Mouse (Mus musculus) forebrain, postnatal 0 days (tissue): ENCODE measurements around the gene Tnfsf14. TPM values are rescaled to one million over a fixed set of nuclear protein-coding genes. Genes with fewer than 3 reads are reported as not detected.

Source experiments
- ATAC-seq: fragments of 200-750 bp; cut with Nextera tagmentation; 2 replicates; pipeline ENCODE4 v1.8.0; 2017; ENCODE audit warnings: mild to moderate bottlenecking, moderate library complexity
- DNase-seq: peaks from one replicate; pipeline ENCODE4 v3.0.0-alpha.2; 2015
- H3K27ac ChIP-seq: fragments of 300-500 bp; sonication (generic); 2 replicates; pipeline ENCODE4 v1.5.1; 2014; ENCODE audit warnings: low read depth, mild to moderate bottlenecking, antibody characterized with exemption, low read length, moderate library complexity, mixed read lengths
- H3K27me3 ChIP-seq: fragments of 300-500 bp; sonication (generic); 2 replicates; pipeline ENCODE4 v1.6.1; 2014; ENCODE audit warnings: mild to moderate bottlenecking, low read length, mixed read lengths; ENCODE audit not compliant: insufficient read depth
- H3K36me3 ChIP-seq: fragments of 300-500 bp; sonication (generic); 2 replicates; pipeline ENCODE4 v1.6.1; 2014; ENCODE audit warnings: mild to moderate bottlenecking, moderate library complexity; ENCODE audit not compliant: insufficient read depth
- H3K4me1 ChIP-seq: fragments of 300-500 bp; sonication (generic); 2 replicates; pipeline ENCODE4 v1.6.1; 2014; ENCODE audit warnings: antibody characterized with exemption; ENCODE audit not compliant: insufficient read depth
- H3K4me2 ChIP-seq: fragments of 300-500 bp; sonication (generic); 2 replicates; pipeline ENCODE4 v1.6.1; 2014; ENCODE audit warnings: low read depth, mild to moderate bottlenecking, moderate library complexity
- H3K4me3 ChIP-seq: fragments of 300-500 bp; sonication (generic); 2 replicates; pipeline ENCODE4 v1.5.1; 2014; ENCODE audit warnings: low read depth, low read length, mixed read lengths
- H3K9ac ChIP-seq: fragments of 300-500 bp; sonication (generic); 2 replicates; pipeline ENCODE4 v1.6.1; 2014; ENCODE audit warnings: mild to moderate bottlenecking
- H3K9me3 ChIP-seq: fragments of 300-500 bp; sonication (generic); 2 replicates; pipeline ENCODE4 v1.6.1; 2016; ENCODE audit warnings: low read length
- CTCF ChIP-seq: sonication (generic); IDR thresholded peaks from 2 replicates; pipeline ENCODE4 v1.5.1; 2016; ENCODE audit warnings: antibody characterized with exemption, control low read depth, low read depth
- WGBS: fragments of 180-500 bp; shearing (Covaris S2); extraction: QIAGEN DNeasy Blood & Tissue Kit; methylation state at CpG from one replicate; pipeline ENCODE4 v1.1.7; 2014; 5-methylcytosine and 5-hydroxymethylcytosine counted together
- polyA plus RNA-seq: library from polyadenylated mRNA; unstranded; fragments of >200 nt; fragmentation: Nextera tagmentation; extraction: Ambion mirVana; gene quantifications from 2 replicates; pipeline ENCODE4 v1.2.1, GENCODE M21; 2015
- total RNA-seq: library from RNA; depleted of rRNA; stranded (reverse); fragments of >200 nt; gene quantifications from 2 replicates; pipeline ENCODE4 v1.2.3, GENCODE M21; 2014

Tnfsf14 gene
- total and polyA plus RNA-seq, 2 experiments from 2014 or later: not detected

DNA sequence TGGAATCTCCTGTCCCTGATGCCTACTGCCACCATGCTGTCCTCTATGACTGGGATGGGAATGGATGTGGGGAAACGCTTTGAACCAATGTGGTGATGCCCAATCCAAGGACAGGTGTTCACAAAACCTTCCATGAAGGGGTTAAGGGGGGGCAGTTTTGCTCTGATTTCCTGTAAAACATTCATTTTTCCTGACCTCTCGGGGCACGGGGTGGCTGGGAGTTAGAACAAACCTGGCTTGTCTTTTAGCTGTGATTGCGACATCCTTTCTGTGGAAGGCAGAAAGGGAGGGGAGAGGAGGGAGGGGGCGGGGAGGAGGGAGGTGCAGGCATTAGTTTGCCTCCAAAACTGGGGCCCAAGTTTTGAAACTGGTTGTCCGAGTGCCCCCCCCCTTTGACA lies 36.8 kb upstream of the Tnfsf14 start:
- Histone ChIP-seq H3K4me3 (no peak overlapping the region), H3K27ac (no peak overlapping the region), H3K4me1 (no peaks in the 10 kb centered on the region), H3K9me3 (no peaks in the 10 kb centered on the region), H3K9ac (no peak overlapping the region), H3K4me2 (no peak overlapping the region), H3K27me3 (no peaks in the 10 kb centered on the region), H3K36me3 (no peaks in the 10 kb centered on the region)
- no peak for DNase-seq
- no peak for TF ChIP-seq CTCF
- no peak for ATAC-seq
- 68% methylated on average over 6 of the region's 6 CpGs for WGBS

DNA sequence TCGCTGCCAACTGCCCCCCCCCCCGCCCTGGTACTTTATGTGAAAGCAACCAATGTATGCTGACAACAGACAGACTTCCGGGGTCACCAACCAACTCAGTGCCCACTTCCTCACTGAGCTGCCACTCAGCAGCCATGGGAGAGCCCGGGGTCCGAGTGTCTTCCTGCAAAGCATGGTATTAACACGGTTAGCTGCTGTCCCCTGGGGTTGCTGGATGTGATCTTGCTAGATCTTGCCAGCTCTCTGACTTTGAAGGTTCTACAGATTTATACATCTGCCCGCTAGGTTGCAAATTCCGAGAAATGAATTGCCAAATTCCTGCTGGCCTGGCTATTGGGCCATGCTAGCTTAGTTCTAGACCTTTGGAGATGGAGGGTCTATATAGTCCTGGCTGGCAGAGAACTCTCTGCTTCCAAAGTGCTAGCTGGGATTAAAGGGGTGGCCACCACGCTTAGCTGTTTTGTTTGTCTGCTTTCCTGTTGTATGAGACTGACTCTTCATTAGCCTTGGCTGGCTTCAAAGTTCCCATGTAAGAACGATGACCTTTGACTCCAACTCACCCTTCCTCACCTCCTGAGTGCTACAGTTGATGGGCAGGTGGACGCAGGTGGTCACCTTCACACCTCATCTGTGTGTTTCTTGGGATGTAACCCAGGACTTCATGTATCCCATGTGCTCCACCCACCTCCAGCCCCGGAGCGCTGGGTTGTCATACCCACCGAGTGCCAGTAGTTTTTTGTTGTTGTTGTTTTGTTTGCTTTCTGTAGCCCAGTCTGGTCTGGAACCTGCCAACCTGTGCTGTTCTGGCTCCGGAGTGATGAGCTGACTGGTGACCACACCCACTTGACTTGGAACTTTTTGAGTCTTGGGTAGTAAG lies 36.1 kb upstream of the Tnfsf14 start:
- WGBS: 75% methylated on average over 15 of the region's 15 CpGs
- ATAC-seq: no peak
- no peak for TF ChIP-seq CTCF
- no peak overlapping the region for H3K9ac ChIP-seq
- H3K4me2 ChIP-seq: no peak overlapping the region
- H3K27ac ChIP-seq: no peak overlapping the region
- no peak for DNase-seq
- no peaks in the 10 kb centered on the region for H3K4me1 ChIP-seq
- no peaks in the 10 kb centered on the region for H3K9me3 ChIP-seq
- no peaks in the 10 kb centered on the region for H3K36me3 ChIP-seq
- no peaks in the 10 kb centered on the region for H3K27me3 ChIP-seq
- no peak overlapping the region for H3K4me3 ChIP-seq

DNA sequence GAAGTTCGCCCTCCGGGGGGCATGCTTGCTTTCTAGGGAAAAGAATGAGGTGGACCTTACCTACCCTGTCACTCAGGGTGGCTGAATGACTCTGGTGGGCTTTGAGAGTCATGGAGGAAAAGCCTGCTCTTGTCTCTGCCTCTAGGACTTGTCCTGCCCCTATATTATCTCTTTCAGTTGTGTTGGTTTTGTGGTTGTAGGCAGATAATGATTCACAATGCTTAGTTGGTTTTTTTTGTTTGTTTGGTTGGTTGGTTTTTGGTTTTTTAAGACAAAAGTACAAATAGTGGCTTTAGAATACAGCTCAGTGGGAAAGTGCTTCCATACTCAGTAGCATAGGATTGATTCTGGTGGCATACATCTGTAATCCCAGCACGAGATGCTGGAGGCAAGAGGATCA lies 34.9 kb upstream of the Tnfsf14 start:
- 82% methylated on average over 3 of the region's 3 CpGs for WGBS
- no peak overlapping the region for H3K9ac ChIP-seq
- ATAC-seq: no peak
- no peak for TF ChIP-seq CTCF
- H3K27ac ChIP-seq: no peak overlapping the region
- no peaks in the 10 kb centered on the region for H3K27me3 ChIP-seq
- DNase-seq: no peak
- H3K4me3 ChIP-seq: no peak overlapping the region
- H3K4me2 ChIP-seq: no peak overlapping the region
- H3K36me3 ChIP-seq: no peaks in the 10 kb centered on the region
- no peaks in the 10 kb centered on the region for H3K4me1 ChIP-seq
- H3K9me3 ChIP-seq: no peaks in the 10 kb centered on the region

DNA sequence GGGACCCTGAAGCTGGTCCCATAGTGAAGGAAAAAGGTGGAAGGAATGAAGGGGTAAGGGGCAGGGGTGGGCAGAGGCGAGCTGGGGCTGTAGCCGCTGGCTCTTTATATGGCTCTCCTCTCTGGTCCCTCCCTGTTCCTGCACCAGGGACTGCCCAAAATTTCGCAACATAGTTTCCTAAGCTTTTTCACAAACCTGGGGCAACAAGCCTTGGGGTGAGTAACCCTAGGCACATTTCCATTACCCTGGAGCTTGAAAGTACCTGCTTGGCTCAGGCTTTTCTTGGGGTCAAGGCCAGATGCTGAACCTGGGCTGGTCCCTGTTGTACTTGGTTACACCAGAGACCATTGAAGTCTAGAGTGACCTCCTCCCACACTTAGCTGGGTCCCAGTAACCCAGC lies 34.0 kb upstream of the Tnfsf14 start, which contains the start of gene C3:
Gene C3, minus strand, starts transcription at position 123 of the 400 bp plus-strand sequence.
- no peaks in the 10 kb centered on the region for H3K4me1 ChIP-seq
- H3K36me3 ChIP-seq: no peaks in the 10 kb centered on the region
- no peak within 1 kb of the TSS for H3K4me2 ChIP-seq
- no peak within 1 kb of the TSS for H3K9ac ChIP-seq
- H3K27me3 ChIP-seq: no peaks in the 10 kb centered on the region
- no peak within 1 kb of the TSS for H3K4me3 ChIP-seq
- DNase-seq: no peak
- H3K9me3 ChIP-seq: no peaks in the 10 kb centered on the region
- WGBS: 79% methylated on average over 3 of the region's 3 CpGs
- H3K27ac ChIP-seq: no peak within 1 kb of the TSS
- no peak for ATAC-seq
- TF ChIP-seq CTCF: no peak

- Histone ChIP-seq H3K27me3 (no peaks in the 10 kb centered on the region), H3K36me3 (no peaks in the 10 kb centered on the region), H3K9ac (no peak overlapping the region), H3K4me1 (no peaks in the 10 kb centered on the region), H3K4me2 (no peak overlapping the region), H3K27ac (no peak overlapping the region), H3K9me3 (no peaks in the 10 kb centered on the region), H3K4me3 (no peak overlapping the region)
- DNase-seq (no peak), ATAC-seq (no peak)
- TF ChIP-seq CTCF: no peak
- WGBS: 95% methylated on average over 2 of the region's 2 CpGs
Measured at GRCm38 (mm10) chr17:57227468-57227867, 33.5 kb upstream of the Tnfsf14 start.

DNA sequence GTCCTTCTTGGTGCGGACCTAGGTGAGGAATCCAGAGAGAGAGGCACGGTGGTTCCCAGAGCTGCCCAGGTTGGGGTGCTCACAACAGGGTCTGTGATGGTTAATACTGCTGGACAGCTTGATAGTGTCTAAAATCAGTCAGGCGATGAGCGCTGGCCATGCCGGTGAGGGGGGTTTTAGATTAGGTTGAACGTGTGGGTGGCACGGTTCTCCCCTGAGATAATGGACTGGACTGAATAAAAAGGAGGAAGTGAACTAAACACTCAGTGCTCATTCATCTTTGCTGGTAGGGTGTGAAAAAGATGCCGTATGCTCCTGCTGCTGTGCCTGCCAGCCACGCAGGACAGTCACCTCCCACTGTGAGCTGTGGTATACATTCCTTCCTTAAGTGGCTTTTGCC lies 29.3 kb upstream of the Tnfsf14 start:
- Histone ChIP-seq H3K4me3 (no peak overlapping the region), H3K9me3 (no peaks in the 10 kb centered on the region), H3K4me1 (no peaks in the 10 kb centered on the region), H3K9ac (no peak overlapping the region), H3K4me2 (no peak overlapping the region), H3K27me3 (no peaks in the 10 kb centered on the region), H3K27ac (no peak overlapping the region), H3K36me3 (no peaks in the 10 kb centered on the region)
- WGBS: 82% methylated on average over 9 of the region's 9 CpGs
- ATAC-seq (no peak), DNase-seq (no peak)
- TF ChIP-seq CTCF: no peak

DNA sequence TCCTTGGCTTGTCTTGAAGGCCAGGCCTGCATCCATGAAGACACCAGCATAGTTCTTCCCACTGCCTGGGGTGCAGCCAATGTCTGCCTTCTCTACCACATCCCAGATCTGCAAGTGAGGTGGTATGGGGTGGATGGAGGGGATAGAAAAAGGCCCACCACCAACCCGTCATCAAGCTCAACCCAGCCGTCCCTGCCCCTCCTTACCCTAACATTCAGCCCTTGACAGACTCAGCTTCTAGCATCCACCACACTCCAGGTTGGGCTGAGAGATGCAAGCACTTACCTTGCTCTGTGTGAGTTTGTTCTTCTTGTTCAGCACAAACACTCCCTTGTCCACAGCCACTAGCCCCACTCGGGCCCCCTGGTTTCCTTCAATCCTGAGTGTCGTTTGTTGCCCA lies 27.9 kb upstream of the Tnfsf14 start:
- no peaks in the 10 kb centered on the region for H3K4me1 ChIP-seq
- no peak for TF ChIP-seq CTCF
- H3K4me3 ChIP-seq: no peak overlapping the region

More for the DNA sequence above, 27.9 kb upstream of the Tnfsf14 start:
- no peaks in the 10 kb centered on the region for H3K27me3 ChIP-seq
- H3K4me2 ChIP-seq: no peak overlapping the region
- WGBS: 78% methylated on average over 4 of the region's 4 CpGs
- H3K27ac ChIP-seq: no peak overlapping the region
- ATAC-seq (no peak), DNase-seq (no peak)
- no peaks in the 10 kb centered on the region for H3K36me3 ChIP-seq
- H3K9ac ChIP-seq: no peak overlapping the region
- H3K9me3 ChIP-seq: no peaks in the 10 kb centered on the region
